Mouse (Mus musculus) kidney, embryonic 15.5 days (tissue): ENCODE results near the gene Lrrc2. TPM values are rescaled to one million over a fixed set of nuclear protein-coding genes. Genes with fewer than 3 reads are reported as not detected.

Experiments used
- ATAC-seq: fragments of 200-750 bp; cut with Nextera tagmentation; replicated peaks from 2 replicates; pipeline ENCODE4 v1.8.0; 2017; ENCODE audit warnings: moderate TSS enrichment; ENCODE audit not compliant: low FRiP score
- H3K27ac ChIP-seq: fragments of 300-500 bp; sonication (generic); 2 replicates; pipeline ENCODE4 v1.5.1; 2015; ENCODE audit warnings: mild to moderate bottlenecking, inconsistent platforms
- H3K27me3 ChIP-seq: fragments of 300-500 bp; sonication (generic); 2 replicates; pipeline ENCODE4 v1.6.1; 2015; ENCODE audit warnings: inconsistent platforms
- H3K36me3 ChIP-seq: fragments of 300-500 bp; sonication (generic); 2 replicates; pipeline ENCODE4 v1.6.1; 2015; ENCODE audit warnings: inconsistent platforms
- H3K4me1 ChIP-seq: fragments of 300-500 bp; sonication (generic); 2 replicates; pipeline ENCODE4 v1.6.1; 2015; ENCODE audit warnings: inconsistent platforms
- H3K4me2 ChIP-seq: fragments of 300-500 bp; sonication (generic); 2 replicates; pipeline ENCODE4 v1.6.1; 2015; ENCODE audit warnings: moderate library complexity, mild to moderate bottlenecking, inconsistent platforms
- H3K4me3 ChIP-seq: fragments of 300-500 bp; sonication (generic); replicated peaks from 2 replicates; pipeline ENCODE4 v1.5.1; 2015; ENCODE audit warnings: mild to moderate bottlenecking, inconsistent platforms
- H3K9ac ChIP-seq: fragments of 300-500 bp; sonication (generic); 2 replicates; pipeline ENCODE4 v1.6.1; 2015; ENCODE audit warnings: mild to moderate bottlenecking, inconsistent platforms
- H3K9me3 ChIP-seq: fragments of 300-500 bp; sonication (generic); replicated peaks from 2 replicates; pipeline ENCODE4 v1.6.1; 2016; ENCODE audit warnings: inconsistent platforms
- WGBS: fragments of 180-500 bp; shearing (Covaris S2); methylation state at CpG from one replicate; pipeline ENCODE4 v1.1.7; 2015; ENCODE audit warnings: mixed read lengths; 5-methylcytosine and 5-hydroxymethylcytosine counted together
- polyA plus RNA-seq: library from polyadenylated mRNA; unstranded; fragments of >200 nt; fragmentation: Nextera tagmentation; extraction: Ambion mirVana; gene quantifications from 2 replicates; pipeline ENCODE4 v1.2.1, GENCODE M21; 2015

Gene Lrrc2
- polyA plus RNA-seq, 1 experiment from 2014 or later: 0.21 TPM

DNA sequence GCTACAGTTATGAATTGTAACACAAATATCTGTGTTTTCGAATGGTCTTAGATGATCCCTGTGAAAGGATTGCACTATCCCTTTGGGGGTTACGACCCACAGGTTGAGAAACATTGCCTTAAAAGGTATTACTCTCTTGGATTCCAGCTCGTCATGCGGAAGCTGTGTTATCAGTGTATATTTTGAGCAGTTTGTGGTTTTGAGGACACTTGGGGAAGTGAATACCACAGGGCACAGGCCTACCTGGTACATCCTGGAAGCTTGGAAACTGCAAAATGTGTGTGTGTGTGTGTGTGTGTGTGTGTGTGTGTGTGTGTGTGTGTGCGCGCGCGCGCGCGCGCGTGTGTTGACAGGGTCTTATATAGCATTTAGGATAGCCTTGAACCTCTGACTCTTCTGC lies 521 bp downstream of the Lrrc2 start:
- Histone ChIP-seq H3K27me3 (peaks cover 70% of the 10 kb centered on the region), H3K4me1 (peaks cover 5% of the 10 kb centered on the region), H3K9me3 (no peaks in the 10 kb centered on the region), H3K27ac (no peak overlapping the region), H3K36me3 (no peaks in the 10 kb centered on the region), H3K4me2 (no peak overlapping the region), H3K4me3 (no peak overlapping the region), H3K9ac (no peak overlapping the region)
- 91% methylated on average over 13 of the region's 13 CpGs for WGBS
- no peak for ATAC-seq

GRCm38 (mm10) chr9:110952398-110952797 lies 1.1 kb downstream of the Lrrc2 start:
- peaks cover 4% of the 10 kb centered on the region; the same call in 1 of the 2 replicates for H3K4me1 ChIP-seq
- WGBS: 62% methylated on average over 6 of the region's 6 CpGs
- no peaks in the 10 kb centered on the region for H3K9me3 ChIP-seq
- no peak for ATAC-seq
- H3K27ac ChIP-seq: no peak overlapping the region
- H3K27me3 ChIP-seq: peaks cover 65% of the 10 kb centered on the region
- H3K4me2 ChIP-seq: no peak overlapping the region
- H3K4me3 ChIP-seq: no peak overlapping the region
- H3K36me3 ChIP-seq: no peaks in the 10 kb centered on the region
- H3K9ac ChIP-seq: no peak overlapping the region

- Histone ChIP-seq H3K4me1 (peaks cover 4% of the 10 kb centered on the region; the same call in 1 of the 2 replicates), H3K9me3 (no peaks in the 10 kb centered on the region), H3K4me3 (peak overlapping the region; percentile 58), H3K27me3 (peaks cover 59% of the 10 kb centered on the region), H3K36me3 (no peaks in the 10 kb centered on the region), H3K4me2 (peak overlapping the region; percentile 92), H3K27ac (no peak overlapping the region), H3K9ac (no peak overlapping the region)
- 45% methylated on average over 5 of the region's 5 CpGs for WGBS
- no peak for ATAC-seq
Observed at GRCm38 (mm10) chr9:110952931-110953549, 1.7 kb downstream of the Lrrc2 start.

GRCm38 (mm10) chr9:110953550-110954461 lies 2.5 kb downstream of the Lrrc2 start:
- peaks cover 55% of the 10 kb centered on the region for H3K27me3 ChIP-seq
- no peak overlapping the region for H3K27ac ChIP-seq
- under 1% methylated on average over 44 of the region's 44 CpGs for WGBS
- no peaks in the 10 kb centered on the region for H3K36me3 ChIP-seq
- peak; percentile 73 for ATAC-seq
- H3K9ac ChIP-seq: peak overlapping the region; percentile 50
- peaks cover 4% of the 10 kb centered on the region; the same call in 1 of the 2 replicates for H3K4me1 ChIP-seq
- H3K9me3 ChIP-seq: no peaks in the 10 kb centered on the region
- peak overlapping the region; percentile 92 for H3K4me2 ChIP-seq
- H3K4me3 ChIP-seq: peak overlapping the region; percentile 58

- Histone ChIP-seq H3K36me3 (no peaks in the 10 kb centered on the region), H3K4me1 (peaks cover 4% of the 10 kb centered on the region; the same call in 1 of the 2 replicates), H3K4me3 (0 out of 2 replicates have a peak overlapping the region, but pooled peaks have one; percentile 58), H3K27ac (no peak overlapping the region), H3K27me3 (peaks cover 55% of the 10 kb centered on the region), H3K4me2 (0 out of 2 replicates have a peak overlapping the region, but pooled peaks have one; percentile 92), H3K9me3 (no peaks in the 10 kb centered on the region), H3K9ac (no peak overlapping the region)
- 49% methylated on average over 2 of the region's 2 CpGs for WGBS
- ATAC-seq: no peak
Observed at GRCm38 (mm10) chr9:110954681-110955445, 3.5 kb downstream of the Lrrc2 start.

GRCm38 (mm10) chr9:110955962-110956361 lies 4.6 kb downstream of the Lrrc2 start:
- Histone ChIP-seq H3K27me3 (peaks cover 53% of the 10 kb centered on the region), H3K9me3 (no peaks in the 10 kb centered on the region), H3K4me1 (peaks cover 4% of the 10 kb centered on the region; the same call in 1 of the 2 replicates), H3K36me3 (no peaks in the 10 kb centered on the region), H3K4me2 (no peak overlapping the region), H3K4me3 (no peak overlapping the region), H3K27ac (no peak overlapping the region), H3K9ac (no peak overlapping the region)
- ATAC-seq: no peak
- WGBS: 85% methylated on average over 6 of the region's 6 CpGs

DNA sequence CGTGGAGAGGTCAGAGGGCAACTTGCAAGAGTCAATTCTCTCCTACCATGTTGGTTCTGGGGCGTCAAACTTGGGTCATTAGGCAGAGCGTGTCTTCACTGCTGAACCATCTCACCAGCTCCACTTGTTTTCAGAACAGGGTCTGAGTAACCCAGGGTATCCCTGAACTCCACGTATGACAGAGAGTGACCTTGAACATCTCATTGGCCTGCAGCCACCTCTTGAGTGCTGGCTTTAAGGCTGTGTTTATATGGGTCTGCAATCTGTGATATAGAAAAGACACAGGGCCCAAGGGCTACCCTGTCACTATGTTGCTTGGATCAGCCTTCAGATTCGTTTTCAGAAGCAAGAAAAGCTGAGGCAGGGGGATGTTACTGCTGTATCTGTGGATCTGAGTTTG lies 8.3 kb downstream of the Lrrc2 start:
- Histone ChIP-seq H3K9me3 (no peaks in the 10 kb centered on the region), H3K36me3 (no peaks in the 10 kb centered on the region), H3K4me2 (no peak overlapping the region), H3K4me1 (no peaks in the 10 kb centered on the region), H3K27ac (no peak overlapping the region), H3K9ac (no peak overlapping the region), H3K4me3 (no peak overlapping the region), H3K27me3 (peaks cover 21% of the 10 kb centered on the region)
- no peak for ATAC-seq
- whole genome bisulfite sequencing: 79% methylated on average over 5 of the region's 5 CpGs

- H3K36me3 ChIP-seq: no peaks in the 10 kb centered on the region
- no peak overlapping the region for H3K4me2 ChIP-seq
- H3K4me3 ChIP-seq: no peak overlapping the region
- H3K9me3 ChIP-seq: no peaks in the 10 kb centered on the region
- ATAC-seq: no peak
- H3K9ac ChIP-seq: no peak overlapping the region
- H3K4me1 ChIP-seq: no peaks in the 10 kb centered on the region
- H3K27me3 ChIP-seq: peaks cover 13% of the 10 kb centered on the region
- WGBS: 83% methylated on average over 13 of the region's 13 CpGs
- no peak overlapping the region for H3K27ac ChIP-seq
Observed at GRCm38 (mm10) chr9:110960230-110961149, 9.1 kb downstream of the Lrrc2 start.

- 97% methylated on average over 8 of the region's 8 CpGs for WGBS
- no peak overlapping the region for H3K4me2 ChIP-seq
- no peak overlapping the region for H3K4me3 ChIP-seq
- H3K27me3 ChIP-seq: peaks cover 4% of the 10 kb centered on the region; the same call in 1 of the 2 replicates
- H3K9ac ChIP-seq: no peak overlapping the region
- ATAC-seq: no peak
- no peaks in the 10 kb centered on the region for H3K9me3 ChIP-seq
- H3K27ac ChIP-seq: no peak overlapping the region
- no peaks in the 10 kb centered on the region for H3K36me3 ChIP-seq
- H3K4me1 ChIP-seq: no peaks in the 10 kb centered on the region
Observed at GRCm38 (mm10) chr9:110961386-110961785, 10.0 kb downstream of the Lrrc2 start.

DNA sequence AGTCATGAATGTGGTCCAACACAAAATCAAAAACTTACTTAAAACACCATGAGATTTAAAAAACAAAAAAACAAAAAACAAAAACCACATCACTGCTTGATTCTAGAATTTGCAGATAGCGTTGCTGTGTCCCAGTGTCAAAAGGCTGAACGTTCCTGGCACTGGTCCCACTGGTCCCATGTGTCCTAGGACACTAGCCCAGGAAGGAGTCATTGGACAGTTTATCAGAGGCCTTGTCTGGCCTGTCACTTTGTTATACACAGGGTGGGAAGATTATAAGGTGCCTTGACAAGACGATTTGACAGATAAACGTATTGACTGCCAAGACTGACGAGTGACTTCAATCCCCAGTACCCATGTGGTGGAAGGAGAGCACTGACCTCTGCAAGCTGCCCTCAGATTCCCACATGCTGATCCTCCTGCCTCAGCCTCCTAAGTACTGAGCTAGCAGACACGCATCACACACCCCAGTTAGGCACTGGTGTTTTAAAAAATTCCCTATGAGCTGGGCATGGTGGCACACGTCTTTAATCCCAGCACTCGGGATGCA lies 12.3 kb downstream of the Lrrc2 start:
- no peak for ATAC-seq
- Histone ChIP-seq H3K9me3 (no peaks in the 10 kb centered on the region), H3K4me1 (no peaks in the 10 kb centered on the region), H3K27ac (no peak overlapping the region), H3K36me3 (no peaks in the 10 kb centered on the region), H3K4me2 (no peak overlapping the region), H3K27me3 (no peaks in the 10 kb centered on the region), H3K4me3 (no peak overlapping the region), H3K9ac (no peak overlapping the region)
- 90% methylated on average over 8 of the region's 8 CpGs for WGBS
